Mouse (Mus musculus): ENCODE measurements around the gene Mga. TPM values are rescaled to one million over a fixed set of nuclear protein-coding genes. Genes with fewer than 3 reads are reported as not detected.

Mga gene
- total and polyA plus RNA-seq, 3 experiments: 21.8 to 37.5 (median 30.1) TPM

DNA sequence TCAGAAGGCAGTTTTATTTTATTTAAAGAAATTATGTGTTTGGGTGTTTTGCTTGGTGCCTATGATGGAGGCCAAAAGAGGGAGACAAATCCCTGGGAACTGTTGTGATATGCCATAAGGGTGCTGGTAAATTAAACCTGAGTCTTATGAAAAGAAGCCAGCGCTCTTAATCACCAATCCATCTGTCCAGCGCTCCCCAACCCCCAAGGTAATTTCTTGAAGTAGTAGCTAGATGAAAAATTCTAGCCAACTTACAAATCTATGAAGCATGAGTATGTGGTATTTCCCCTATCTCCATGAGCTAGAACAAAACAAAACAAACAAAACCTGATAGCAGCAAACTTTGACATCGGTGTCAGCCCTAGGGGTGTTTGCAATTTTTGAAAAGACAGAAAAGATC lies 74.3 kb downstream of the Mga start:
- TF ChIP-seq ETS1 (conservative IDR thresholded peaks at IDR 0.05; ENCODE audit: low read depth, low read length) (no peak), TCF12 (IDR thresholded peaks at IDR 0.05; ENCODE audit: low read depth, low read length) (no peak), JUND (conservative IDR thresholded peaks at IDR 0.05; ENCODE audit: low read depth, low read length) (no peak), PAX5 (IDR thresholded peaks at IDR 0.05; ENCODE audit: low read length) (no peak), UBTF (IDR thresholded peaks at IDR 0.05; ENCODE audit: low read depth, low read length) (no peak), USF2 (conservative IDR thresholded peaks at IDR 0.05; ENCODE audit: low read depth, low read length) (no peak), MYC (IDR thresholded peaks at IDR 0.05; ENCODE audit: low read depth, low read length) (no peak), POLR2A (IDR thresholded peaks at IDR 0.05; ENCODE audit: low read depth, low read length) (no peak), KAT2A (IDR thresholded peaks at IDR 0.05; ENCODE audit: insufficient replicate concordance, low read length) (no peak), NRF1 (IDR thresholded peaks at IDR 0.05; ENCODE audit: low read depth, low read length) (no peak), ZMIZ1 (IDR thresholded peaks at IDR 0.05; ENCODE audit: low read depth, low read length) (no peak), CHD1 (IDR thresholded peaks at IDR 0.05; ENCODE audit: low read depth, low read length) (no peak), NELFE (IDR thresholded peaks at IDR 0.05; ENCODE audit: low read depth, low read length) (no peak), CTCF (conservative IDR thresholded peaks at IDR 0.05 in 1 of 2, IDR thresholded peaks at IDR 0.05 in 1 of 2; ENCODE audit: low read depth in 2 of 2, low read length in 2 of 2) (peak in 1 of 2 experiments; percentile 22; a peak in 2 of 4 replicates), RAD21 (IDR thresholded peaks at IDR 0.05; ENCODE audit: low read depth, low read length) (peak; percentile 6), HCFC1 (IDR thresholded peaks at IDR 0.05; ENCODE audit: low read depth, low read length) (no peak), GABPA (IDR thresholded peaks at IDR 0.05; ENCODE audit: insufficient replicate concordance, low read depth, low read length) (no peak)
- no peak overlapping the region for H3K4me2 ChIP-seq (ENCODE audit: insufficient read depth, low read depth, poor library complexity, severe bottlenecking)
- no peaks in the 10 kb centered on the region for H3K27me3 ChIP-seq (replicated peaks)
- dilution Hi-C loops (cut with MboI; ENCODE audit: extremely low pct_ligation_motif_present, extremely low pct_unique_long_range_greater_than_20kb, low sequenced_read_pairs) (no loop called here), in situ Hi-C loops (cut with MboI; ENCODE audit: low pct_ligation_motif_present, low pct_unique_long_range_greater_than_20kb, low sequenced_read_pairs) (loop anchor here (5.0 kb wide), 1 partner anchor 46 kb away; no protein-coding TSS in a partner anchor)
- no peak for DNase-seq (ENCODE audit: extremely low read depth)
- peaks cover 0 to 14% of the 10 kb centered on the region in 2 experiments for H3K36me3 ChIP-seq (replicated peaks in 1 of 2; ENCODE audit: control insufficient read depth in 1 of 2, insufficient read depth in 1 of 2, low read length in 1 of 2)
- no peaks in the 10 kb centered on the region for H3K79me2 ChIP-seq (replicated peaks; ENCODE audit: control insufficient read depth, extremely low read depth, insufficient read depth, poor library complexity, severe bottlenecking)
- peaks cover 0 to 15% of the 10 kb centered on the region in 2 experiments; a peak in 2 of 4 replicates for H3K4me1 ChIP-seq (ENCODE audit: control insufficient read depth in 1 of 2, insufficient read depth in 2 of 2)
- H3K27ac ChIP-seq (ENCODE audit: insufficient read depth, low read depth): no peak overlapping the region
- no peaks in the 10 kb centered on the region for H3K9me3 ChIP-seq (replicated peaks; ENCODE audit: low read length)
- H3K9ac ChIP-seq (ENCODE audit: insufficient read depth, low read depth): no peak overlapping the region
- no peak overlapping the region for H3K4me3 ChIP-seq (replicated peaks in 1 of 3; ENCODE audit: low read depth in 2 of 3, low read length in 2 of 3, poor library complexity in 1 of 3)

DNA sequence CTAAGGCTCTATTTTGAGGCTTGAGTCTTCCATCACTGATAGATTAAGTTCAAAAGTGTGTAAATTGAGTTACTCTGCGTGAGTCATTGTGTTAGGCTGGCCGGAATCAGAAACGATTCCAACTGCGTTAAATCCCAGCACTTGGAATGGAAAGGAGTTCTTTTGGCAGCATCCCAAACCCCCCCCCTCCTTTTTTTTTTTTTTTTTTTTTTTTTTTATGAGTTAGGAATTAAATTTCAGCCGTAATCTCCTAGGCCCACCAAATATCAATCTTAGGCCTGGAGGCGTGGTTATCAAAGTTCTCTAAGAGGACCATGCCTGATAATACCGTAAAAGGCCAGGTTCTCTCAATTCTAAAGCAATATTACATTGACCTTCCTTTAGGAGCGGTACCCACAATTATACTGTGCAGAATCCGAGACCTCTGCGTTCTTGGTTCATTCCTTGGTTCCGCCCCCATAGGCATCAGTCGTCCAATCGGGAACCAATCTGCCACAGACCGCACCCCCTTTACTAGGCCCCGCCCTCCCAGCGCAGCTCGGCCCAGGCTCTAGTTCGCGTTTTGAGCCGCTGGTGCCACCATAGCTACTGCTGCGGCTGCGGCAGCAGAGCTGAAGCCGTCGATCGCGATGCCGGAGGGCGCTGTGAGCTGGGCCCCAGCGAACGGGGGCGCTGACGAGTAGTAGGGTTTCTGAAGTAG lies 75.0 kb downstream of the Mga start:
- Histone ChIP-seq H3K9me3 (replicated peaks; ENCODE audit: low read length) (no peaks in the 10 kb centered on the region), H3K4me1 (ENCODE audit: control insufficient read depth in 1 of 2, insufficient read depth in 2 of 2) (peaks cover 0 to 15% of the 10 kb centered on the region in 2 experiments; a peak in 2 of 4 replicates), H3K27ac (ENCODE audit: insufficient read depth, low read depth) (no peak overlapping the region), H3K4me3 (replicated peaks in 1 of 3; ENCODE audit: low read depth in 2 of 3, low read length in 2 of 3, poor library complexity in 1 of 3) (peak overlapping the region; percentile 62 to 73 (median 73)), H3K27me3 (replicated peaks) (no peaks in the 10 kb centered on the region), H3K36me3 (replicated peaks in 1 of 2; ENCODE audit: control insufficient read depth in 1 of 2, insufficient read depth in 1 of 2, low read length in 1 of 2) (peaks cover 0 to 10% of the 10 kb centered on the region in 2 experiments), H3K9ac (ENCODE audit: insufficient read depth, low read depth) (peak overlapping the region; percentile 70; the same call in 1 of the 2 replicates), H3K79me2 (replicated peaks; ENCODE audit: control insufficient read depth, extremely low read depth, insufficient read depth, poor library complexity, severe bottlenecking) (no peaks in the 10 kb centered on the region), H3K4me2 (ENCODE audit: insufficient read depth, low read depth, poor library complexity, severe bottlenecking) (peak overlapping the region; percentile 62)
- in situ Hi-C loops (cut with MboI; ENCODE audit: low pct_ligation_motif_present, low pct_unique_long_range_greater_than_20kb, low sequenced_read_pairs): loop anchor here (5.0 kb wide), 1 partner anchor 45 kb away; no protein-coding TSS in a partner anchor
- TF ChIP-seq CTCF (conservative IDR thresholded peaks at IDR 0.05 in 1 of 2, IDR thresholded peaks at IDR 0.05 in 1 of 2; ENCODE audit: low read depth in 2 of 2, low read length in 2 of 2) (peak in 1 of 2 experiments; percentile 65; a peak in 2 of 4 replicates), BHLHE40 (IDR thresholded peaks at IDR 0.05; ENCODE audit: low read depth, low read length) (no peak), POLR2A (IDR thresholded peaks at IDR 0.05; ENCODE audit: low read depth, low read length) (peak; percentile 90), PAX5 (IDR thresholded peaks at IDR 0.05; ENCODE audit: low read length) (no peak), SIN3A (IDR thresholded peaks at IDR 0.05; ENCODE audit: low read length) (peak; percentile 60), ZNF384 (IDR thresholded peaks at IDR 0.05; ENCODE audit: low read depth, low read length) (peak; percentile 84), TCF12 (IDR thresholded peaks at IDR 0.05; ENCODE audit: low read depth, low read length) (peak; percentile 67), NELFE (IDR thresholded peaks at IDR 0.05; ENCODE audit: low read depth, low read length) (peak; percentile 75), NRF1 (IDR thresholded peaks at IDR 0.05; ENCODE audit: low read depth, low read length) (peak; percentile 71), TBP (conservative IDR thresholded peaks at IDR 0.05; ENCODE audit: low read depth, low read length) (peak; percentile 81), ZMIZ1 (IDR thresholded peaks at IDR 0.05; ENCODE audit: low read depth, low read length) (peak; percentile 77), HCFC1 (IDR thresholded peaks at IDR 0.05; ENCODE audit: low read depth, low read length) (peak; percentile 80), MAX (IDR thresholded peaks at IDR 0.05; ENCODE audit: low read length) (0 out of 2 replicates have a peak, but pooled peaks have one; percentile 28), ZC3H11A (IDR thresholded peaks at IDR 0.05; ENCODE audit: low read depth, low read length) (no peak)
- dilution Hi-C loops (cut with MboI; ENCODE audit: extremely low pct_ligation_motif_present, extremely low pct_unique_long_range_greater_than_20kb, low sequenced_read_pairs): no loop called here
- DNase-seq (ENCODE audit: extremely low read depth): peak; percentile 94
